Mouse (Mus musculus): ENCODE results near the gene Dcaf12l1. TPM values are rescaled to one million over a fixed set of nuclear protein-coding genes. Genes with fewer than 3 reads are reported as not detected.
A peak's percentile ranks its signal among the peaks of the same experiment; 100 is the strongest.
"Not testable (repeated sequence)": the region's sequence is repeated elsewhere in the genome, so short reads cannot be mapped to it uniquely, and the experiment has no call there.

Dcaf12l1 gene
- total RNA-seq (2021), result 1 to 10 TPM; 3.6 to 5.2 TPM
- long read RNA-seq, experiment 1, transcript Dcaf12l1-201 (2 exons, 3,509 nt), result major isoform, 7 of 14 reads
- long read RNA-seq, experiment 1, transcript Dcaf12l1-202 (2 exons, 3,495 nt), result minor isoform, 5 of 14 reads
- long read RNA-seq, experiment 1, partial matches to known transcripts, result 0 of 14 reads
- long read RNA-seq, experiment 1, other reads (novel, unspliced or antisense), result 2 of 14 reads
- long read RNA-seq, experiment 2, partial matches to known transcripts, result 0 of 4 reads
- long read RNA-seq, experiment 2, other reads (novel, unspliced or antisense), result 2 of 4 reads

DNA sequence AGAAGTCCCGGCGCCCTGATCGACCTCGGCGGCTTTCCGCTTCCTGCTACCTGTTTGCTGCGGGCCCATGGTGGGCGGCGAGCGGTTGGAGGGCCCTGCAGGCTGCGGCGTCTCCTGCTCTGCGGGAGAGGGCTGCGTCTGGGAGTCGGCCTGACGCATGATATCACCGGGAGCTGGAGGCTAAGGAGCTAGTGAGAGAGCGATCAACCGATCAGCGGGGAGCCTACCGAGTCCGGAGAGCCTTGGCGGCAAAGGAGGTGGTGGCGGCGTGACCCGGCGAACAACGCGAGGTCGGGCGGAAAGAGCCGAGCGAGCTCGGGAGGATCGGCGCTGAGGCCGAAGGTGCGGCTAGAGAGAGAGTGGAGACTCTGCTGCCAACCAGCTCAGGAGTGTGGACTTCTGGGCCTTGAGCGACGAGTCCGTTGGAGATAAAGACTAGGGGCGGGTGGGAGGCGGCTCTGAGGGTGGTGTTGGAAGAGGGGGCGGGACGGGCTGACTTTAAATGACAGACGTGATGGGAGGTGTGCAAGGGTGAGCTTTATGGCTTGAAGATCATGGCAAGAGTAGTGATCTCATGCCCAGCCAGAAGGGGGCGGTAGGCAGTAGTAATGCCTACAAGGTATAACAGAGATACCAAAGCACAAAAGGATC is at the start of gene Dcaf12l1:
Gene Dcaf12l1 (minus strand): TSS at position 437 of the 651 bp plus-strand sequence.
- DNase-seq, result peak; percentile 75

DNA sequence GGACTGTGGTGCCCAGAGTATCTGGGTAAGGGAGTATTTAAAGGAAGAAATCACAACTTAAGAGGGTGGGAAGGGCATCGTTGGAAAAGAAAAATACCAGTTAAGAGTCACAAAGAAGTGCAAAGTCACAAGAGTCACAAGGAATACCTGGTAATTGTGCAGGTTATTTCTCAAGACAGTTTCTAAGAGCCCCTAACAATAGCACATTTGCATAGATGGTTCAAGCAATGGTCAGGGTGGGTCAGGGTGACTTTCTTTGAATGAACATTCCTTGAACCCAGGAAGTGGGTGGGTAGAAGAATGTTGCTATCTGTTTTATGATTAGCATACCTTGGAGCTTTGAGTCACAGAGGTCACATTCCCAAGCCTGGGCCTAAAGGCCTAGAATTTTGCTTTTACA is 19.4 kb upstream of the Dcaf12l1 start:
- DNase-seq, result not testable (repeated sequence)

DNA sequence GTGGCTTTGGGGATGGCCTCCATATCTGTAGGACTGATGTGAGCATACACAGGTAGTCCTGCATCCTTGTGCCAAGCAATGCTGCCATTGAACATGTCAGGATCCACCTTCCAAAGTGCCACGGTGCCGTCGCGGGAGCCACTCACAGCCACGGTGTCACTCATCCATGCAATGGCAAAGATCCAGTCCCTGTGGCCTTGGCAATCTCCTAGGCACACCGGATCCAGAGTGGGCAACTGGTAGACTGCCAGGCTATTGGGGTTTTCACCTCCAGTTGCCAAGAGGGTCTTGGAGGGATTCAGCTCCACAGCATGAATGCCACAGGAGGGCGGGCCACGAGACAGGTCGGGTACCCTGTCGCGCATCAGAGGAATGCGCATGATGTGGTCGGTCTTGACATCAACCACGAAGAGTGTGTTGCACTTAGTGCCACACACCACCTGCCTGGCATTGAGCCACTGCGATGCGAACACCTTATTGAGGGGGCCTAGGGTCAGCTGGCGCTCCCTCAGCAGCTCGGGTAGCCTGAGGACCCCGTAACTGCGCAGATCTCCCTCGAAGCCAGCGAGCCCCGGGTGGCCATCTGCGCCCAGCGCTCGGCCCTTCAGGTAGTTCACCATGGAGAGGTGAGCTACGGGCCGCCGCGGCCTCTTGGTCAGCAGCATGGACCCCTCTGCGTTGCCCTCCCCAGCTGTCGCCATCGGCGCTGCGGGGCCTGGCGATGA is 799 bp downstream of the Dcaf12l1 start:
- no peak for DNase-seq
